Mouse (Mus musculus) small intestine, adult 2 months (tissue): Measurements from ENCODE around the gene Tcf7.

Experiments used
- CTCF ChIP-seq: fragments of 200-500 bp; IDR thresholded peaks from 2 replicates; pipeline ENCODE4 v1.5.1; 2012; ENCODE audit warnings: low read depth, mild to moderate bottlenecking, control low read depth, inconsistent platforms, low read length, moderate library complexity, mixed read lengths; ENCODE audit not compliant: insufficient replicate concordance, insufficient read length; ENCODE audit errors: extremely low read depth
- POLR2A ChIP-seq: fragments of 200-500 bp; IDR thresholded peaks from 2 replicates; pipeline ENCODE4 v1.6.1; 2012; ENCODE audit warnings: low read depth, mild to moderate bottlenecking, control low read depth, inconsistent platforms, low read length, moderate library complexity

GRCm38 (mm10) chr11:52240898-52241542 is 41.8 kb downstream of the Tcf7 start:
- TF ChIP-seq CTCF, result no peak
- no peak for TF ChIP-seq POLR2A
